Mouse (Mus musculus): ENCODE data around the gene Olfr901.

DNA sequence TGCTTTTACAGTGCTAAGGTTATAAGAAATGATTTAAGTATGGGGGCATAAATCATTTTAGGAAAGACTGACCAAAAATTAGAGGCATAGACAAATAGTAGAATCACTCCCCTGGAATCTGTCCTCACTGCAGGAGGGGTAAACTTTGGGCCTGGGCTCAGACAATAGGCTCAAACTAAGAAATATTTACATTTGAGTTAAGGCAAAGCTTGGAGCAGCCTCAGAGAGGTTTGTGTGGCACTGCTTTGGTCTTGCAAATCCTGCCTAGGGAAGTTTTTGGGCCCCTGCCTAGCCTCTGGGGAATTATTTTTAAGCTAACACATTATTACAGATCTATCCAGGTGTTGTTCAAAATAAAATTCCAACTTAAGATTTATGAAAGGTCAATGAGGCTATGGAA is 5.5 kb upstream of the Olfr901 start:
- TF ChIP-seq CTCF (IDR thresholded peaks at IDR 0.05; ENCODE audit: low read depth) (no peak), EP300 (IDR thresholded peaks at IDR 0.05; ENCODE audit: low read depth) (no peak)
